Mouse (Mus musculus) limb, embryonic 14.5 days (tissue): ENCODE measurements around the gene Tap1. TPM values are rescaled to one million over a fixed set of nuclear protein-coding genes. Genes with fewer than 3 reads are reported as not detected.

Experiments used
- ATAC-seq: fragments of 200-750 bp; cut with Nextera tagmentation; 2 replicates; pipeline ENCODE4 v1.8.0; 2017; ENCODE audit warnings: low read depth, moderate number of reproducible peaks, moderate TSS enrichment; ENCODE audit not compliant: low FRiP score
- DNase-seq: peaks from one replicate; pipeline ENCODE4 v3.0.0-alpha.2; 2015; ENCODE audit warnings: low spot score
- H3K27ac ChIP-seq: fragments of 300-500 bp; sonication (generic); replicated peaks from 2 replicates; pipeline ENCODE4 v1.5.1; 2014; ENCODE audit warnings: low read depth, mild to moderate bottlenecking, low read length, moderate library complexity, mixed read lengths
- H3K27me3 ChIP-seq: fragments of 300-500 bp; sonication (generic); 2 replicates; pipeline ENCODE4 v1.6.1; 2014; ENCODE audit warnings: low read length, mixed read lengths; ENCODE audit not compliant: control insufficient read depth, insufficient read depth
- H3K36me3 ChIP-seq: fragments of 300-500 bp; sonication (generic); 2 replicates; pipeline ENCODE4 v1.6.1; 2014; ENCODE audit warnings: mild to moderate bottlenecking, low read length, moderate library complexity, mixed read lengths; ENCODE audit not compliant: control insufficient read depth, insufficient read depth
- H3K4me1 ChIP-seq: fragments of 300-500 bp; sonication (generic); 2 replicates; pipeline ENCODE4 v1.6.1; 2014; ENCODE audit warnings: antibody characterized with exemption, low read length, mixed read lengths; ENCODE audit not compliant: control insufficient read depth, insufficient read depth
- H3K4me2 ChIP-seq: fragments of 300-500 bp; sonication (generic); replicated peaks from 2 replicates; pipeline ENCODE4 v1.6.1; 2014; ENCODE audit warnings: low read depth, mild to moderate bottlenecking, low read length, moderate library complexity; ENCODE audit not compliant: severe bottlenecking
- H3K4me3 ChIP-seq: fragments of 300-500 bp; sonication (generic); replicated peaks from 2 replicates; pipeline ENCODE4 v1.5.1; 2014; ENCODE audit warnings: low read length
- H3K9ac ChIP-seq: fragments of 300-500 bp; sonication (generic); 2 replicates; pipeline ENCODE4 v1.6.1; 2014; ENCODE audit warnings: mild to moderate bottlenecking, low read depth, low read length, moderate library complexity; ENCODE audit not compliant: severe bottlenecking
- H3K9me3 ChIP-seq: fragments of 300-500 bp; sonication (generic); 2 replicates; pipeline ENCODE4 v1.6.1; 2016; ENCODE audit warnings: low read length; ENCODE audit not compliant: control insufficient read depth
- POLR2A ChIP-seq: fragments of 200-500 bp; IDR thresholded peaks from 2 replicates; pipeline ENCODE4 v1.8.0; 2012; ENCODE audit warnings: inconsistent platforms, mild to moderate bottlenecking, moderate library complexity, borderline replicate concordance; ENCODE audit not compliant: insufficient read depth, insufficient read length; ENCODE audit errors: extremely low read depth
- WGBS: fragments of 180-500 bp; shearing (Covaris S2); extraction: QIAGEN DNeasy Blood & Tissue Kit; methylation state at CpG from one replicate; pipeline ENCODE4 v1.1.7; 2014; 5-methylcytosine and 5-hydroxymethylcytosine counted together
- polyA plus RNA-seq, 2 experiments: library from polyadenylated mRNA; depleted of rRNA in 1 of 2; stranded (reverse) in 1 of 2; unstranded in 1 of 2; fragments of >200 nt; fragmentation: Nextera tagmentation in 1 of 2; extraction: Ambion mirVana in 1 of 2; gene quantifications; 2 replicates each; pipeline versions ENCODE4 v1.2.1 to v1.2.3; 2012 to 2014

Gene Tap1
- polyA plus RNA-seq, 2 experiments, result 11.2 to 12.1 TPM

DNA sequence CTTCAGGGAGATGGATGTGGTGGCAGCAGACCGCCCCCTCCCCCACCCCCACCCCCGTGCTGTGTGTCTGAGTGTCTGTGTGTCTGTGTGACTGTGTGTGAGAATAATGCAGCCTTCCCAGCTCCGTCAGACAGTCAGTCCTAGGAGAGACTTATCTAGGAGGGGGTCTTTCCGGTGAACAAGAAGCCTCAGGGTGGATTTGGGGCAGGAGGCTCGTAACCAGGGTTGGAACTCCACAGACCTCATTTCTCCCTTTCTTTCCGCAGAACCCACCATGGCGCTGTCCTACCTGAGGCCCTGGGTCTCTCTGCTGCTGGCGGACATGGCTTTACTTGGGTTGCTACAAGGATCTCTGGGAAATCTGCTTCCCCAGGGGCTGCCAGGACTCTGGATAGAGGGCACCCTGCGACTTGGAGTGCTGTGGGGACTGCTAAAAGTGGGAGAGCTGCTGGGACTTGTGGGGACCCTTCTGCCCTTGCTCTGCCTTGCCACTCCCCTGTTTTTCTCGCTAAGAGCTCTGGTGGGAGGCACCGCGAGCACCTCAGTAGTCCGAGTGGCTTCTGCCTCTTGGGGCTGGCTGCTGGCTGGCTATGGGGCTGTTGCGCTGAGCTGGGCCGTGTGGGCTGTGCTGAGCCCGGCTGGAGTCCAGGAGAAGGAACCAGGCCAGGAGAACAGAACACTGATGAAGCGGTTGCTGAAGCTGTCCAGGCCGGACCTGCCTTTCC is 17.8 kb downstream of the Tap1 start:
- WGBS, result 12% methylated on average over 18 of the region's 18 CpGs
- no peaks in the 10 kb centered on the region; the same call in 1 of the 2 replicates for H3K4me1 ChIP-seq
- H3K36me3 ChIP-seq, result no peaks in the 10 kb centered on the region
- DNase-seq (no peak), ATAC-seq (no peak)
- H3K9ac ChIP-seq, result peak overlapping the region; percentile 68
- H3K27me3 ChIP-seq, result peaks cover 21% of the 10 kb centered on the region; the same call in 1 of the 2 replicates
- no peaks in the 10 kb centered on the region for H3K9me3 ChIP-seq
- no peak for TF ChIP-seq POLR2A
- H3K4me3 ChIP-seq, result peak overlapping the region; percentile 62
- H3K4me2 ChIP-seq, result peak overlapping the region; percentile 92
- no peak overlapping the region for H3K27ac ChIP-seq

DNA sequence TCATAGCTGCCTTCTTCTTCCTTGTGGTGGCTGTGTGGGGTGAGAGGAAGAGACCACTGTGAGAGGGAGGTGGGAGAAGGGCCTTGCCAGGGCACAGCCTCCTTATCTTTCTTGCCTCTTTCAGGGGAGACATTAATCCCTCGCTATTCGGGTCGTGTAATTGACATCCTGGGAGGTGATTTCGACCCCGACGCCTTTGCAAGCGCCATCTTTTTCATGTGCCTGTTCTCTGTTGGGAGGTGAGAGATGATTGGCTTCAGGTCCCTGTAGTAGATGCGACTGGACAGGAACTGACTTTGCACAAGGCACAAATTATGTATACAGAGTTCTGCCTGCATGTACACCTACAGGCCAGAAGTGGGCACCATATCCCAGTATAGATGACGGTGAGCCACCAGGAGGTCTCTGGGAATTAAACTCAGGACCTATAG is 18.4 kb downstream of the Tap1 start:
- no peak for TF ChIP-seq POLR2A
- peaks cover 25% of the 10 kb centered on the region; the same call in 1 of the 2 replicates for H3K27me3 ChIP-seq
- H3K9me3 ChIP-seq, result no peaks in the 10 kb centered on the region
- no peak overlapping the region for H3K27ac ChIP-seq
- WGBS, result 21% methylated on average over 9 of the region's 9 CpGs
- no peaks in the 10 kb centered on the region; the same call in 1 of the 2 replicates for H3K4me1 ChIP-seq
- no peaks in the 10 kb centered on the region for H3K36me3 ChIP-seq
- DNase-seq (no peak), ATAC-seq (no peak)
- H3K4me3 ChIP-seq, result no peak overlapping the region; the same call in 1 of the 2 replicates
- no peak overlapping the region for H3K9ac ChIP-seq
- H3K4me2 ChIP-seq, result peak overlapping the region; percentile 92; the same call in 1 of the 2 replicates

GRCm38 (mm10) chr17:34206731-34207130 is 19.4 kb downstream of the Tap1 start:
- no peak for DNase-seq
- no peak overlapping the region for H3K4me2 ChIP-seq
- ATAC-seq, result no peak
- H3K4me3 ChIP-seq, result no peak overlapping the region
- H3K27me3 ChIP-seq, result peaks cover 34% of the 10 kb centered on the region; the same call in 1 of the 2 replicates
- H3K9ac ChIP-seq, result no peak overlapping the region
- H3K27ac ChIP-seq, result no peak overlapping the region
- no peaks in the 10 kb centered on the region; the same call in 1 of the 2 replicates for H3K4me1 ChIP-seq
- TF ChIP-seq POLR2A, result no peak
- H3K36me3 ChIP-seq, result no peaks in the 10 kb centered on the region
- 84% methylated on average over 5 of the region's 5 CpGs for WGBS
- no peaks in the 10 kb centered on the region for H3K9me3 ChIP-seq

DNA sequence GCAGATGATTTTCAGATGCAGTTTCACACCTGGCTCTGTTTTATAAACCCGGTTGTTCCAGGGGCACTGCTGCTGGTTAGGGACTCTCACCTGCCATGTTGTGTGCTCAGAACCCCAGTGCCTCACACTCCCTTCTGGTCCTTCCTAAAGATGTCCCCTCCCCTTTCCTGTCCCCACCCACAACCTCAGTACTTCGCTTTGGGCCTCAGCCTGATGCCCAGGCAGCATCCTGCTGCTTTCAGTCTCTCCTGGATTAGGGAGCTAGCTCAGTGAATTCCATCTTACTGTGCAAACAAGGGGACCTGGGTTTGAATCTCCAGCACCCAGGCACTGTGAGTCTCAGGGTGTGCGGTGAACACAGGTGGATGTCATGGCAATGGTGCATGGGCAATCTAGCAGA is 20.1 kb downstream of the Tap1 start:
- Histone ChIP-seq H3K27ac (no peak overlapping the region), H3K4me1 (no peaks in the 10 kb centered on the region; the same call in 1 of the 2 replicates), H3K4me3 (no peak overlapping the region), H3K9ac (no peak overlapping the region), H3K36me3 (no peaks in the 10 kb centered on the region), H3K9me3 (no peaks in the 10 kb centered on the region), H3K27me3 (peaks cover 41% of the 10 kb centered on the region; the same call in 1 of the 2 replicates), H3K4me2 (no peak overlapping the region)
- DNase-seq (no peak), ATAC-seq (no peak)
- WGBS, result 57% methylated on average over 3 of the region's 3 CpGs
- no peak for TF ChIP-seq POLR2A

GRCm38 (mm10) chr17:34207866-34208265 is 20.5 kb downstream of the Tap1 start:
- H3K9me3 ChIP-seq, result no peaks in the 10 kb centered on the region
- ATAC-seq, result no peak
- H3K4me1 ChIP-seq, result no peaks in the 10 kb centered on the region; the same call in 1 of the 2 replicates
- peaks cover 45% of the 10 kb centered on the region for H3K27me3 ChIP-seq
- H3K4me2 ChIP-seq, result no peak overlapping the region
- H3K27ac ChIP-seq, result no peak overlapping the region
- H3K9ac ChIP-seq, result no peak overlapping the region
- no peak overlapping the region for H3K4me3 ChIP-seq
- TF ChIP-seq POLR2A, result no peak
- DNase-seq, result no peak
- no peaks in the 10 kb centered on the region for H3K36me3 ChIP-seq
- WGBS, result 89% methylated on average over 9 of the region's 9 CpGs
